Mouse (Mus musculus) T-cell, adult 66 days (primary cell): Measurements from ENCODE around the gene Dnajc6. TPM values are rescaled to one million over a fixed set of nuclear protein-coding genes. Genes with fewer than 3 reads are reported as not detected.

Experiments used
- total RNA-seq, 2 experiments: library from RNA; stranded (reverse); gene quantifications; 3 replicates in 1 of 2; 4 replicates in 1 of 2; pipeline ENCODE4 v1.2.4; 2023

Gene Dnajc6
- total RNA-seq: 1 to 10 TPM; 3.1 to 3.6 TPM

DNA sequence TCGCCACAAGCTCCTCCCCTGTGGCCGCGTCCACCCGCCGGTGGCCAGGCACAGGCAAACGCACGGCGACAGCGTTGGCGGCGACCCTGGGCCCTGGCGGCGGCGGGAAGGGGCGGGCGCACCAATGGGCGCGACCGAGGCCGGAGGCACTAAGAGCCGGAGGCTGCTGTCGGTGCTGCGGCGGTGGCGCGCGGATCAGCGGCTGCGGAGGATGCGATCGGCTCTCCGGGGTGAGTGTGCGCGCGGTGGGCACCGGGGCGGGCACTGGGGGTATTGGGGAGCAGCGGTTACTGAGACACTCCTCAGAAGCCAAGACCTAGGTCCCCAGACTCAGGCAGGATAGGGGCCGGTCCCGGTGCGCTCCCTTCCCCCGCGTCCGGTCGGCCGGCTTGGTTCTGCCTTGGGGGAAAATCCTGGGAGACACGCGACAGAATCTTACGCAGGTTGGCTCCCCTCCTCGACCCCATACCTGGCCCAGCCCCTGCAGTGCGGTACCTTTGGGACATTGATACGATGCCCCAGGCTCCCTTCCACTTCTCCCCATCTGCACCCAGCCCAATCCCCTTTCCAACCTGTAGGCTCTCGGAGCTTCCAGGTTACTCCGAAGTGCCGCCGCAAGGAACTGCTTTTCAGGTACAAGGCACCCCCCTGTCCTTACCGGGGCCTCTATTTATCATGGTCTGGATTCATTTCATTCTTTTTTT lies at the start of gene Dnajc6:
Gene Dnajc6 (plus strand): TSS at position 115 of the 704 bp plus-strand sequence.

DNA sequence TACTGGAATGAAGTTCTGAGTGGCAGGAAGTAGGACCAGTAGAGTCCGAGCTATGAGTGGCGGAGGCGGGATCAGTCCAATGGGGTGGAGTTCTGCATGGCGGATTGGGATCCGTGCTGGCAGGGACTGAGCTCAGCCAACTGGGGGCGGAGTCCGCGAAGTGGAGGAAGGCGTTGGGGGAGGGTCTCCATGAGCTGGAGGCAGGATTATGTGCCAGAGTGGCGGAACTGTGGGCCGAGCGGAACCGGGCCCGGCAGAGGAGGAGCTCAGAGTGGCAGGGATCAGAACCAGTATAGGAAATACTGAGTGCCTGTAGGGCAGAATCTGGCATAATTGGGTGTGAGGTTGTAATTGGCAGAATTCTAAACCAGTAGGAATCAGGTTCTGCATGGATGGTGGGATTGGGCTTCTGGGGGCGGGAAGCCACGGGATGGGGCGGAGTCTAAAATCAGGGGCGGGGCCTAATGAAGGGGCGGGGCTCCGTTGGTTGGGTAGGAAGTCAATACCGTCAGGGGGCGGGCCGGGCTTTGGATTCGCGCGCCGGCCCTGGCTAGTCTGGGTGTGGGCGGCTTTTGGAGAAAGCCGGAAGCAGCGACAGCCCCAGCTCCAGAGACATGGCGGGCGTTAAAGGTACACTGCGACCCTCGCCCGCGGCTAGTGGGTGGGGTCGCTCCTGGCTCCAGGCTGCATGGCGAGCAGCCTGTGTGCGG lies 150.9 kb downstream of the Dnajc6 start, which contains the start of gene Leprot:
Gene Leprot (plus strand): TSS at position 523 of the 710 bp plus-strand sequence.

Other genes starting within 250 kb of the Dnajc6 start
- gene Jak1, start 231.4 kb upstream of the Dnajc6 start, total RNA-seq: 100 to 1,000 TPM; 499 to 540 TPM
- under 1 TPM in 1 of 2 experiments, not detected in 1; 0.44 TPM for gene Ak4, start 77.4 kb upstream of the Dnajc6 start, total RNA-seq
- 10 to 100 TPM; 20.3 to 21.4 TPM for gene Leprot, start 151.1 kb downstream of the Dnajc6 start, total RNA-seq
- under 1 TPM in 1 of 2 experiments, not detected in 1; 0.23 TPM for gene Lepr, start 220.8 kb downstream of the Dnajc6 start, total RNA-seq